Mouse (Mus musculus): Measurements from ENCODE around the gene Gcn1l1. TPM values are rescaled to one million over a fixed set of nuclear protein-coding genes. Genes with fewer than 3 reads are reported as not detected.

Gcn1l1 gene
- polyA plus RNA-seq, 1 experiment from 2014 or later: 36.3 TPM

- peaks cover 8% of the 10 kb centered on the region for H3K36me3 ChIP-seq
- H3K4me2 ChIP-seq: no peak overlapping the region
- H3K27ac ChIP-seq: peak overlapping the region; percentile 47; the same call in 1 of the 2 replicates
- H3K9ac ChIP-seq: no peak overlapping the region
- H3K4me1 ChIP-seq: peaks cover 88% of the 10 kb centered on the region
- no peak for ATAC-seq (ENCODE audit: insufficient number of reproducible peaks, low FRiP score, low TSS enrichment, low read depth)
- H3K4me3 ChIP-seq: no peak overlapping the region
- WGBS: 76% methylated on average over 4 of the region's 4 CpGs
- no peaks in the 10 kb centered on the region for H3K27me3 ChIP-seq
- H3K9me3 ChIP-seq: no peaks in the 10 kb centered on the region
Measured at GRCm38 (mm10) chr5:115525416-115525815, 39.6 kb upstream of the Gcn1l1 start.

GRCm38 (mm10) chr5:115525943-115526342 lies 39.1 kb upstream of the Gcn1l1 start:
- H3K36me3 ChIP-seq: peaks cover 6% of the 10 kb centered on the region; the same call in 1 of the 2 replicates
- no peak for ATAC-seq (ENCODE audit: insufficient number of reproducible peaks, low FRiP score, low TSS enrichment, low read depth)
- no peak overlapping the region for H3K4me3 ChIP-seq
- peak overlapping the region; percentile 47; the same call in 1 of the 2 replicates for H3K27ac ChIP-seq
- no peak overlapping the region for H3K4me2 ChIP-seq
- no peaks in the 10 kb centered on the region for H3K27me3 ChIP-seq
- peaks cover 88% of the 10 kb centered on the region for H3K4me1 ChIP-seq
- no peak overlapping the region for H3K9ac ChIP-seq
- no peaks in the 10 kb centered on the region for H3K9me3 ChIP-seq
- WGBS: 56% methylated on average over 9 of the region's 9 CpGs

GRCm38 (mm10) chr5:115526456-115527202 lies 38.4 kb upstream of the Gcn1l1 start:
- no peak overlapping the region for H3K4me3 ChIP-seq
- ATAC-seq (ENCODE audit: insufficient number of reproducible peaks, low FRiP score, low TSS enrichment, low read depth): no peak
- H3K36me3 ChIP-seq: peaks cover 6% of the 10 kb centered on the region; the same call in 1 of the 2 replicates
- no peaks in the 10 kb centered on the region for H3K9me3 ChIP-seq
- WGBS: 80% methylated on average over 17 of the region's 17 CpGs
- H3K4me2 ChIP-seq: no peak overlapping the region
- H3K4me1 ChIP-seq: peaks cover 91% of the 10 kb centered on the region
- no peaks in the 10 kb centered on the region for H3K27me3 ChIP-seq
- no peak overlapping the region for H3K9ac ChIP-seq
- H3K27ac ChIP-seq: peak overlapping the region; percentile 47; the same call in 1 of the 2 replicates

GRCm38 (mm10) chr5:115528128-115528527 lies 36.9 kb upstream of the Gcn1l1 start:
- Histone ChIP-seq H3K36me3 (peaks cover 6% of the 10 kb centered on the region; the same call in 1 of the 2 replicates), H3K4me2 (no peak overlapping the region)

DNA sequence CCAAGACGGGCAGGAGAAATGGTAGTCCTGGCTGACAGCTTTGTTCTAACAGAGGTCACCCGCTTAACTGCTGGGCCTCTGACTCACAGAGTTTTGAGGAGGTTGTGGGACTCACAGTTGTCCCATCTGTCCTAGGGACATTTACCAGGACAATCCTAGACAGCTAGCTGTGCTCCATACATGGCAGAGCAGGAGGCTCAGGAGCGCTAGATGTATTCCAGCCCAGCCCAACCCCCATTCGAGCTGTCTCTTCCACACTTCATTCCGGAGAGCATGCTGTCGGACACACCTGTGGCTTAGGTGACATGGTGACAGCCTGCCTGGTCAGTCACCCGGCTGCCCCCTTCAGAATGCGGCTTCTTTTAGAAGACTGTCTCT lies 35.7 kb upstream of the Gcn1l1 start:
- peaks cover 91% of the 10 kb centered on the region for H3K4me1 ChIP-seq
- no peak overlapping the region for H3K4me3 ChIP-seq
- H3K27ac ChIP-seq: peak overlapping the region; percentile 87
- ATAC-seq (ENCODE audit: insufficient number of reproducible peaks, low FRiP score, low TSS enrichment, low read depth): no peak
- no peak overlapping the region for H3K4me2 ChIP-seq
- 56% methylated on average over 8 of the region's 8 CpGs for WGBS
- H3K9ac ChIP-seq: no peak overlapping the region
- no peaks in the 10 kb centered on the region for H3K9me3 ChIP-seq
- H3K36me3 ChIP-seq: peaks cover 6% of the 10 kb centered on the region; the same call in 1 of the 2 replicates
- H3K27me3 ChIP-seq: no peaks in the 10 kb centered on the region

More at GRCm38 (mm10) chr5:115528128-115528527, 36.9 kb upstream of the Gcn1l1 start:
- peaks cover 91% of the 10 kb centered on the region for H3K4me1 ChIP-seq
- H3K4me3 ChIP-seq: no peak overlapping the region
- ATAC-seq (ENCODE audit: insufficient number of reproducible peaks, low FRiP score, low TSS enrichment, low read depth): no peak
- H3K27me3 ChIP-seq: no peaks in the 10 kb centered on the region
- H3K27ac ChIP-seq: no peak overlapping the region
- H3K9me3 ChIP-seq: no peaks in the 10 kb centered on the region
- 76% methylated on average over 5 of the region's 5 CpGs for WGBS
- H3K9ac ChIP-seq: no peak overlapping the region

DNA sequence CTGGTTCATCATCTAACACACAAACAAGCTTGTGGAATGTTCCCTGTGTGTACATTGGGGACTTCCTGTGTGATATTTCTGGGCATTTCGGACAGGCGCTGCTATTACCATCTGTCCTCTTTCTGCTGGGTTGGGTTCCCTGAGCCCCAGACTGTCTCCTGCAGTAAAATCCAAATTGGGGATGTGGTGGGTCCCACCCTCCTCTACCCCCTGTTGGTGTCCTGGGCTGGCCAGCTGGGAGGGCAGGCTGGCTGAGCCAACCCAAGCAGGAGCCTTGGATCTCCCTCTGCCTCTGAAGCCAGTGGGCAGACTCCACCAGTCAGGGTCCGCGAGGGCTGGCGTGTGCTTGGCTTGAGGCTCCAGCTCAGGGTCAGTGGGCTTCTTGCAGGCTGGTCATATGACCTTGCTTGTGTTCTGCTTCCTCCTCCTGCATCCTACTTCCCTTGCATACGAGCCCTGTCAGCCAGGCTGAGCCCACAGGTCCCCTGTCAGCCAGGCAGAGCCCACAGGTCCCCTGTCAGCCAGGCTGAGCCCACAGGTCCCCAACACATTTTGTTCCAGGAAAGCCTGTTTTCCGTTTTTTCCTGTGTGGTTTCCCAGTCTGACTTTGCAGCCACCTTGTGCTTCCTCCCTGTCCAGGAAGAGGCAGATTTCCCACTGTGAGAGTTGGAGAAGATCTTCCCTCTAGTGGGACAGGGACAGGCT lies 35.2 kb upstream of the Gcn1l1 start:
- Histone ChIP-seq H3K4me1 (peaks cover 91% of the 10 kb centered on the region), H3K9ac (no peak overlapping the region), H3K9me3 (no peaks in the 10 kb centered on the region), H3K27ac (peak overlapping the region; percentile 87), H3K36me3 (peaks cover 6% of the 10 kb centered on the region; the same call in 1 of the 2 replicates), H3K4me3 (no peak overlapping the region), H3K4me2 (no peak overlapping the region), H3K27me3 (no peaks in the 10 kb centered on the region)
- WGBS: 57% methylated on average over 7 of the region's 7 CpGs
- ATAC-seq (ENCODE audit: insufficient number of reproducible peaks, low FRiP score, low TSS enrichment, low read depth): no peak

- 51% methylated on average over 8 of the region's 8 CpGs for WGBS
- H3K9ac ChIP-seq: no peak overlapping the region
- H3K4me3 ChIP-seq: no peak overlapping the region
- H3K4me1 ChIP-seq: peaks cover 91% of the 10 kb centered on the region
- no peaks in the 10 kb centered on the region for H3K9me3 ChIP-seq
- ATAC-seq (ENCODE audit: insufficient number of reproducible peaks, low FRiP score, low TSS enrichment, low read depth): no peak
- H3K36me3 ChIP-seq: peaks cover 4% of the 10 kb centered on the region; the same call in 1 of the 2 replicates
- H3K27ac ChIP-seq: peak overlapping the region; percentile 87
- no peaks in the 10 kb centered on the region for H3K27me3 ChIP-seq
- H3K4me2 ChIP-seq: no peak overlapping the region
Measured at GRCm38 (mm10) chr5:115530447-115530809, 34.6 kb upstream of the Gcn1l1 start.

DNA sequence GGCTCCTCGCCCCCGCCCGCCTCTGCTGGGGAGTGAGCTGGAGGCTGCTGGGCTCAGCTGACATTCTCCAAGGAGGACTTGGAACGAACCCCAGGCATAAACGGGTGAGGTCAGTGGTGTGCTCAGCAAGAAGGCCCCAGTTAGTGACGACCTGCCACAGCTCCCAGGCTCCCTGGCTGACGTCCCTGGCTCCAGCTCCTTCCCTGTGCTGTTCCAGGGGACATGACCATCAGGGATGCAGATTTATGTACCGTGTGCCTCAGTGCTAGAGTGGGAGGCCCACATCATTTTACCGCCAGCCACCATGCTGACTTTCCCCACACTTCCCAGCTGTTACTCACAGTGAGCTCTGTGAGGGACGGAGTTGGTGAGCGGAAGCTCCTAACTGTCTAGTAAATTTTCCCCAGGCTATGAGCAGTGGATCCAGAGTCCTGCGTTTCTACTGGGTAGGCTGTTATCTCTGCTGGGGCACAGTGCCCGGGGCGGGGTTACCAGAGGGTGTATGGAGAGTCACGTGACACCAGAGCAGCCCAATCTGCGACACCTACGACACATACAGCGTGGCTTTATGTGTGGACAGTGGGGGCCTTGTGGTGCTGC lies 33.3 kb upstream of the Gcn1l1 start:
- ATAC-seq (ENCODE audit: insufficient number of reproducible peaks, low FRiP score, low TSS enrichment, low read depth): peak; percentile 74
- Histone ChIP-seq H3K4me3 (no peak overlapping the region), H3K27me3 (no peaks in the 10 kb centered on the region), H3K9me3 (no peaks in the 10 kb centered on the region), H3K4me2 (peak overlapping the region; percentile 30), H3K9ac (no peak overlapping the region; the same call in 1 of the 2 replicates), H3K4me1 (peaks cover 86% of the 10 kb centered on the region), H3K36me3 (no peaks in the 10 kb centered on the region), H3K27ac (peak overlapping the region; percentile 87)
- WGBS: 20% methylated on average over 18 of the region's 18 CpGs

DNA sequence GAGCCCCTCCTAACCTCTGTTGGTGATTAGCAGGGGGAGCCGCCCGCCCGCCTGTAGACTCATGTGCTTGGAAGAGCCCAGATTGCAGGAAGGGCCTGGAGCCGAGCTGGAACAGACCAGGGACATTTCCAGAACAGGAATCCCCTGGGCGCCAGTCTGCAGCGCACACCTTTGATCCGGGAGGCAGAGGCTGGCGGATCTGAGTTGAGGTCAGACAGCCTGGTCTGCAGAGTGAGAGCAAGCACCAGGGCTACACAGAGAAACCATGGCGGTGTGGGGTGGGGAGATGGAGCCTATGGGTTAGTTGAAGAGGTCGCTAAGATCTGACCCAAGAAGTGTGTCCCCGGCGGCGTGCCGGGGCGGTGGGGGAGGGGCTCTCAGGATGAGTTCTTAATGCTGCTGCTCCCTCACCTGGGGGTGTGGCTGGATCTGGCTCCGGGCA lies 30.7 kb upstream of the Gcn1l1 start:
- Histone ChIP-seq H3K27ac (peak overlapping the region; percentile 69; the same call in 1 of the 2 replicates), H3K4me2 (peak overlapping the region; percentile 7; the same call in 1 of the 2 replicates), H3K4me1 (peaks cover 88% of the 10 kb centered on the region), H3K27me3 (no peaks in the 10 kb centered on the region), H3K36me3 (no peaks in the 10 kb centered on the region), H3K9ac (no peak overlapping the region), H3K4me3 (no peak overlapping the region), H3K9me3 (no peaks in the 10 kb centered on the region)
- no peak for ATAC-seq (ENCODE audit: insufficient number of reproducible peaks, low FRiP score, low TSS enrichment, low read depth)
- 12% methylated on average over 16 of the region's 16 CpGs for WGBS

DNA sequence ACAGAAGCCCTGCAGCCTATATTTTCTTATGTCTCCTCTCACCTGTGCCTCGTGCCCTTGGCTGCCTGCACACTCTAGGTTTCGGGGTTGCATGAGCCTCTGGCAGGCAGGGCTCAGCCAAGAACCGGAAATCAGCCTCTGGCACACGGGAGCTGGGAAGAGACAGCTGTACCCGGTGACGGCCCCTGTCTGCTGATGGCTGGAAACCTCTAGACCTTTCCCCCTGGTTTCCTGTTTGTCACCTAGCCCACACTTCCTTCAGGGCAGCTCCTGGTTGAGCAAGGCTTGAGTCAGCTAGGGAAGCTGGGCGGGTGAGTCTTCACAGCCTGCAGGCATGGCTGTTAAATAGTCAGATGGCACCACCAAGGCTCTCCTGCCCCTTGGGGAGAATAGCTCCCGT lies 30.2 kb upstream of the Gcn1l1 start:
- WGBS: 22% methylated on average over 8 of the region's 8 CpGs
- H3K9ac ChIP-seq: 0 out of 2 replicates have a peak overlapping the region, but pooled peaks have one; percentile 12

DNA sequence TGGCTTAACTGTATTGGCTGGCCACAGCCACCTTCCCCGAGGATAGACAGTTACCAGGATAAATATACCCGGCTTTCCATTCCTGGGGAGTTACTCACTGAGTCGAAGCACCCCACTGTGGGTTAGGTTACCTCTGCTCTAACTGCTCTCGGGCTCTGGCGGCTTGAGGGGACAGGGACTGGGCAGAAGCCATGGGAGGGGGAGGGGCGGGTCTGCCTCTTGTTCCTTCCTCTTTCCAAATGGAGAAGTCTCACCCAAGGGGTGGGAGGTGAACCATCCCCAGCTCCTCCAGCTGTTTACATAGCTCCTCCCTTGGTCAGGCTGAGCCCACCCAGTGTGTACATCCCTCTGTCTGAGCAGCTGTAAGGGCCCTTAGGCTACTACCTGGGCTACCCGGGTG lies 29.4 kb upstream of the Gcn1l1 start:
- H3K9me3 ChIP-seq: no peaks in the 10 kb centered on the region
- H3K4me1 ChIP-seq: peaks cover 76% of the 10 kb centered on the region
- H3K27me3 ChIP-seq: no peaks in the 10 kb centered on the region
- no peak overlapping the region for H3K9ac ChIP-seq
- 0 out of 2 replicates have a peak overlapping the region, but pooled peaks have one; percentile 8 for H3K27ac ChIP-seq
- 44% methylated on average over 7 of the region's 7 CpGs for WGBS
- no peak for ATAC-seq (ENCODE audit: insufficient number of reproducible peaks, low FRiP score, low TSS enrichment, low read depth)
- H3K4me2 ChIP-seq: no peak overlapping the region
- H3K36me3 ChIP-seq: no peaks in the 10 kb centered on the region
- no peak overlapping the region for H3K4me3 ChIP-seq

More for the DNA sequence above, 30.2 kb upstream of the Gcn1l1 start:
- H3K36me3 ChIP-seq: no peaks in the 10 kb centered on the region
- H3K27me3 ChIP-seq: no peaks in the 10 kb centered on the region
- H3K9me3 ChIP-seq: no peaks in the 10 kb centered on the region
- no peak overlapping the region for H3K4me3 ChIP-seq
- no peak overlapping the region for H3K4me2 ChIP-seq
- peak overlapping the region; percentile 8 for H3K27ac ChIP-seq
- peaks cover 84% of the 10 kb centered on the region for H3K4me1 ChIP-seq
- ATAC-seq (ENCODE audit: insufficient number of reproducible peaks, low FRiP score, low TSS enrichment, low read depth): no peak

Measured in limb, embryonic 15.5 days (tissue).